Mouse (Mus musculus): Measurements from ENCODE around the gene Akt2.

DNA sequence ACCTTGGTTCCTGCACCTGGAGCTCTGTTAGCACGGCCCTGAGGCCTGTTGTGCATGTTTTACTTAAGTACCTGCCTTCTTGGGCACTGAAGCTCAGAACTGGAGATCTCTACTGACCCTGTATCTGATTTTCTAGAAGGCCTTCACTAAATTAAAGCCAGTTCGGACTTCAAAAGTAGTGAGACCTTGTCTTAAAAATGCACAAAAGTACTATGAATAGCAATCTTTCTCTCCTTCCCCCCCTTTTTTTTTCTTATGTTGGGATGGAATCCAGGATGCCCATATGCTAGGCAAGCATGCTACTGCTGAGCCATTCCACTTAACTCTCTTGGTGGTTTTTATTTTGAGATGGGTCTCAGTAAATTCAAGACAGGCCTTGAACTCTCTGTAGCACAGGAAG is 10.8 kb downstream of the Akt2 start:
- TF ChIP-seq CTCF (IDR thresholded peaks at IDR 0.05; ENCODE audit: insufficient read depth, low read length) (no peak), POLR2A (IDR thresholded peaks at IDR 0.05; ENCODE audit: borderline replicate concordance, extremely low read depth, low read depth, low read length) (no peak)

Measured in lung, adult 2 months (tissue).